Mouse (Mus musculus): ENCODE measurements at regions not wholly inside any gene's neighbourhood (a gene's known extent, or its start where the extent isn't known, plus 50 kb on each side); places are given as distances from the start of the nearest gene placed in this dataset.
A peak's percentile ranks its signal among the peaks of the same experiment; 100 is the strongest.

GRCm38 (mm10) chr2:50853538-50854244 is 295.2 kb downstream of the Rnd3 start:
- H3K36me3 ChIP-seq: no peaks in the 10 kb centered on the region
- H3K4me2 ChIP-seq (replicated peaks): no peak overlapping the region
- no peaks in the 10 kb centered on the region for H3K9me3 ChIP-seq
- WGBS: 79% methylated on average over 8 of the region's 8 CpGs
- H3K27ac ChIP-seq: no peak overlapping the region
- no peak for ATAC-seq
- no peak overlapping the region for H3K9ac ChIP-seq (replicated peaks)
- H3K4me3 ChIP-seq (replicated peaks): no peak overlapping the region
- H3K27me3 ChIP-seq: no peaks in the 10 kb centered on the region
- H3K4me1 ChIP-seq (replicated peaks): peaks cover 9% of the 10 kb centered on the region; the same call in 1 of the 2 replicates

GRCm38 (mm10) chr2:50852413-50852919 is 296.4 kb downstream of the Rnd3 start:
- no peak overlapping the region for H3K4me2 ChIP-seq (replicated peaks)
- 0 out of 2 replicates have a peak, but pooled peaks have one; percentile 37 for ATAC-seq
- no peaks in the 10 kb centered on the region for H3K36me3 ChIP-seq
- no peak overlapping the region for H3K9ac ChIP-seq (replicated peaks)
- H3K4me1 ChIP-seq (replicated peaks): peaks cover 9% of the 10 kb centered on the region; the same call in 1 of the 2 replicates
- H3K27ac ChIP-seq: no peak overlapping the region
- no peaks in the 10 kb centered on the region for H3K27me3 ChIP-seq
- no peak overlapping the region for H3K4me3 ChIP-seq (replicated peaks)
- H3K9me3 ChIP-seq: no peaks in the 10 kb centered on the region
- 73% methylated on average over 2 of the region's 2 CpGs for WGBS

- no peak for ATAC-seq
- peaks cover 9% of the 10 kb centered on the region; the same call in 1 of the 2 replicates for H3K4me1 ChIP-seq (replicated peaks)
- no peak overlapping the region for H3K9ac ChIP-seq (replicated peaks)
- 91% methylated on average over 3 of the region's 3 CpGs for WGBS
- H3K36me3 ChIP-seq: no peaks in the 10 kb centered on the region
- H3K9me3 ChIP-seq: no peaks in the 10 kb centered on the region
- H3K27me3 ChIP-seq: no peaks in the 10 kb centered on the region
- H3K4me3 ChIP-seq (replicated peaks): no peak overlapping the region
- H3K27ac ChIP-seq: no peak overlapping the region
- no peak overlapping the region for H3K4me2 ChIP-seq (replicated peaks)
These were observed 298.8 kb downstream of the Rnd3 start for GRCm38 (mm10) chr2:50850071-50850470.

GRCm38 (mm10) chr2:50841881-50842280 is 307.0 kb downstream of the Rnd3 start:
- Histone ChIP-seq H3K4me2 (replicated peaks) (no peak overlapping the region), H3K4me1 (replicated peaks) (no peaks in the 10 kb centered on the region), H3K27ac (no peak overlapping the region), H3K27me3 (no peaks in the 10 kb centered on the region), H3K36me3 (no peaks in the 10 kb centered on the region), H3K9ac (replicated peaks) (no peak overlapping the region), H3K4me3 (replicated peaks) (no peak overlapping the region), H3K9me3 (no peaks in the 10 kb centered on the region)
- 90% methylated on average over 2 of the region's 2 CpGs for WGBS
- no peak for ATAC-seq

DNA sequence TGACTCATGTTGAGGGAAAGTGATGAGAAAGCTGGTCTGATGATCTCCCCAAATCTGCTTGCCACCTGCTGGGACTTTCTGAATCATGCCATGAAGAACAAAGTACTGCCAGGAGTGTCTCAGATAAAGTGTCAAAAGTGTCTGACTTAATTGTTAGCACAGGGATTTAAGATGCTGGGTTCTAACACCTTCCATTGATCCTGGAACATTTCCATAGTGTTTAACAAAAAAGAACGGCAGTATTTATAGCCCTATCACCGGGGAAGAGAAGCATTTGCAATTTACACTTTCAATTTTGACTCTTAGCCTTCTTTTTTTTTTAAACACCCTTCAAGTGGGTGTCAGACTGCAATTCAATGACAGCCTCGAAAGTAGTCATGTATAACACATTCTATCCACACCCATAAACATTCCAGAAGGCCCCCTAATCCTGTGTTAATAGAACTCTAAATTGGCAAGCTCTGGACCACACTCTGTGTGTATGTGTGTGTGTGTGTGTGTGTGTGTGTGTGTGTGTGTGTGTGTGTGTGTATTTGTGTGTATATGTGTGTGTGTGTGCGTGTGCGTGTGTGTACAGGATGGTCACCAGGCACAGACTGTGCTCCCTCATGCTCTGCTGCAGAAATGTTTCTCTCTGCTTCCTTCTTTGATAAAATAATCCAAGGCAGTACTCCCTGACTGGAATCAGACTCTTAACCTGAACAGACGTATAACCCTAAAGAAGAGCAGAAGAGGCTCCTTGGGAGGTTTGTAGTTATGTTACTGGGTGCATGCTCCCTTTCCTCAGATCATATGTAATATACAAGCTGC is 313.2 kb downstream of the Rnd3 start:
- Histone ChIP-seq H3K9ac (replicated peaks) (no peak overlapping the region), H3K4me2 (replicated peaks) (no peak overlapping the region), H3K4me1 (replicated peaks) (peaks cover 6% of the 10 kb centered on the region; the same call in 1 of the 2 replicates), H3K4me3 (replicated peaks) (no peak overlapping the region), H3K27me3 (no peaks in the 10 kb centered on the region), H3K27ac (no peak overlapping the region), H3K36me3 (no peaks in the 10 kb centered on the region), H3K9me3 (no peaks in the 10 kb centered on the region)
- no peak for ATAC-seq
- WGBS: 60% methylated on average over 6 of the region's 6 CpGs

DNA sequence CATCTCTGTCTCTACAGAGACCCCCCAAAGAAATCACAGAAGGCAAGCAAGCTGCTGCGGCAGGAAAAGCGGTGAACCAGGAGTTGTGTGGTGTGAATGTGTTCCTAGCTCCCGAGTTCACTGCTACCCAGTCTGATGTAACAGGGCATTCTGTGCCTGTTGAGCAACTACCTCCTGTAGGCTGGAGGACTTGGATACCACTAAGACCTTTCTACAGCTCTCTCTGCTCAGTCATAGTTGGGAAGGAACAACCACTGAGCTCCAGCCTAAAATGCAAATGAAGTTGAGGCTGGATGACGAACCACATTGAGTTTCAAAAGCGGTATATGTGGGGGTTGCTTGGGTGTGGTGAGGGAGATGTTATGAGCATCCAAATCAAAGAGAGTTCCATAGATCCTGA is 315.1 kb downstream of the Rnd3 start:
- WGBS: 93% methylated on average over 5 of the region's 5 CpGs
- Histone ChIP-seq H3K4me1 (replicated peaks) (peaks cover 7% of the 10 kb centered on the region), H3K27ac (no peak overlapping the region), H3K4me2 (replicated peaks) (no peak overlapping the region), H3K9me3 (no peaks in the 10 kb centered on the region), H3K4me3 (replicated peaks) (no peak overlapping the region), H3K27me3 (no peaks in the 10 kb centered on the region), H3K36me3 (no peaks in the 10 kb centered on the region), H3K9ac (replicated peaks) (no peak overlapping the region)
- ATAC-seq: no peak

DNA sequence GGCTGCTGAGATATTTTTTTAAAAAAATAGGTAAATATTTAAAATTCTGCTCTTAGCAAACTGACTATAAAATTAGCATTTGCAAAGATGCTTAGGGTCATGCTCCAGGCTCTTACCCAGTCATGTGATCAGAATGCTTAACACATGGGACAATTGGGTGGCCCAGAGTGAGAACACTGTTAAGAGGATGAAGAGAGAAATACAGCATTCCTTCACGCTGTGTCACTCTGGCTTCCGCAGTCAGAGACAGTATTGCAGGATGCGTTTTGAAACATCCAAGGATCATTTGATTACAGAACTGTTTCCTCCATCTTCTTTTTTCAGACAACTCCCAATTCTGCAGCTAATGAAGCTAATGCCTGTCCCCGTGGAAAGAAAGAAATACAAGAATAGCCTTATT is 316.4 kb downstream of the Rnd3 start:
- no peaks in the 10 kb centered on the region for H3K27me3 ChIP-seq
- WGBS: 30% methylated on average over 4 of the region's 4 CpGs
- no peaks in the 10 kb centered on the region for H3K9me3 ChIP-seq
- ATAC-seq: no peak
- H3K36me3 ChIP-seq: no peaks in the 10 kb centered on the region
- H3K4me2 ChIP-seq (replicated peaks): no peak overlapping the region
- peaks cover 10% of the 10 kb centered on the region for H3K4me1 ChIP-seq (replicated peaks)
- no peak overlapping the region for H3K4me3 ChIP-seq (replicated peaks)
- no peak overlapping the region for H3K27ac ChIP-seq
- H3K9ac ChIP-seq (replicated peaks): no peak overlapping the region

DNA sequence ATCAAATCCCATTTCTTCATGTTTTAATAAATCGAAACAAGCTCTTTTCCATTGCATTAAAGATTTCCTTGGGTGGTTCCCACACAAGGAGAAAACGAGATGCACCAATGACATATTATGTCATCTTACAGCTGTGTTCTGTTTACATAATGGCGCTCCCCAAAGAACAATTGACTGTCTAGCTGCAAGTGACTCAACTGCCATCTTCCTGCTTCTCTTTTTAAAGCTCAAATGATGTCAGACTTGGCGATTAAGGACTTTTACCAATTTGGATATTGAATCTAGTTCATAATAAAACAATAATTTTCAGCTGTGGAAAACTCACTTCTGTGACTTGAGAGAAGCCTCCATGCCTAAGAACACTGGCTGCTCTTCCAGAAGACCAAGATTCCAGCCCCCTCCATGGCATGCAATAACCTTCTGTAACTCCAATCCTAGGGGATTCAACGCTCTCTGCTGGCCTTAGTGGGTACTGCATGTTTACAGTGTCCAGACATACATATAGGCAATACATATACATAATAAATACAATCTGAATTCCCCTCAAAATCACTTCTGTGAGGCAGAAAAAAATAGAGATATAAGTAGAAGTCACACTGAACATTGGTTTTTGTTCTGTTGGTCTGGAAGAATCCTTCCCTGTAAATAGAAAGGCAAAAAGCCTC is 318.7 kb downstream of the Rnd3 start:
- no peaks in the 10 kb centered on the region for H3K27me3 ChIP-seq
- no peak overlapping the region for H3K4me2 ChIP-seq (replicated peaks)
- H3K9me3 ChIP-seq: no peaks in the 10 kb centered on the region
- H3K36me3 ChIP-seq: no peaks in the 10 kb centered on the region
- no peak overlapping the region for H3K9ac ChIP-seq (replicated peaks)
- H3K4me3 ChIP-seq (replicated peaks): no peak overlapping the region
- H3K27ac ChIP-seq: no peak overlapping the region
- peaks cover 10% of the 10 kb centered on the region for H3K4me1 ChIP-seq (replicated peaks)
- ATAC-seq: no peak
- WGBS: 75% methylated on average over 5 of the region's 5 CpGs

GRCm38 (mm10) chr2:50827097-50827496 is 321.8 kb downstream of the Rnd3 start:
- Histone ChIP-seq H3K4me1 (replicated peaks) (peaks cover 4% of the 10 kb centered on the region; the same call in 1 of the 2 replicates), H3K4me2 (replicated peaks) (no peak overlapping the region), H3K9ac (replicated peaks) (no peak overlapping the region), H3K27me3 (no peaks in the 10 kb centered on the region), H3K4me3 (replicated peaks) (no peak overlapping the region), H3K27ac (no peak overlapping the region), H3K9me3 (no peaks in the 10 kb centered on the region), H3K36me3 (no peaks in the 10 kb centered on the region)
- 79% methylated on average over 5 of the region's 5 CpGs for WGBS
- ATAC-seq: no peak

DNA sequence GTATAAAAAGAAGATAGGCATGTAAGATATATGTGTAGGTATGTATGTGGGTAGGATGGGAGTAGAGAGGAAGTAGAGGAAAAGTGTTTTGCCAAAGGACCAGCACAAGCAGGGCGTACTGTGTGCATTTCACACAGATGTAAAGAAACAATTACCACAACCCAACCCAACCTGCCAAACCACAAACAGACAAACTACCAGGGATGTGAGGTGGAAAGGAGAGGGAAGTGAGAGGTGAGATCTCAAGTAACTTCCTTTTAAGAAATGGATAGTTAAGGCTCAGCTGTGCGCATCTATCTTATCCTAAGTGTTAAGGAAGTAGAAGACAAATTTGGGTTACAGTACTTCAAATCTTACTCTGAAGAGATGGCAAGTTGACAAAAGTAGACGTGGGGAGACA is 322.4 kb downstream of the Rnd3 start:
- Histone ChIP-seq H3K36me3 (no peaks in the 10 kb centered on the region), H3K4me1 (replicated peaks) (peaks cover 4% of the 10 kb centered on the region; the same call in 1 of the 2 replicates), H3K9me3 (no peaks in the 10 kb centered on the region), H3K4me2 (replicated peaks) (no peak overlapping the region), H3K9ac (replicated peaks) (no peak overlapping the region), H3K27me3 (no peaks in the 10 kb centered on the region), H3K4me3 (replicated peaks) (no peak overlapping the region), H3K27ac (no peak overlapping the region)
- WGBS: 91% methylated on average over 3 of the region's 3 CpGs
- no peak for ATAC-seq

- no peak overlapping the region for H3K9ac ChIP-seq (replicated peaks)
- H3K27ac ChIP-seq: no peak overlapping the region
- 84% methylated on average over 5 of the region's 5 CpGs for WGBS
- H3K9me3 ChIP-seq: no peaks in the 10 kb centered on the region
- H3K27me3 ChIP-seq: no peaks in the 10 kb centered on the region
- ATAC-seq: no peak
- H3K4me2 ChIP-seq (replicated peaks): no peak overlapping the region
- no peak overlapping the region for H3K4me3 ChIP-seq (replicated peaks)
- H3K36me3 ChIP-seq: no peaks in the 10 kb centered on the region
- H3K4me1 ChIP-seq (replicated peaks): peaks cover 4% of the 10 kb centered on the region; the same call in 1 of the 2 replicates
These were observed 323.3 kb downstream of the Rnd3 start for GRCm38 (mm10) chr2:50825626-50826025.

- H3K9me3 ChIP-seq: no peaks in the 10 kb centered on the region
- no peak overlapping the region for H3K27ac ChIP-seq
- 84% methylated on average over 3 of the region's 3 CpGs for WGBS
- ATAC-seq: no peak
- H3K36me3 ChIP-seq: no peaks in the 10 kb centered on the region
- no peak overlapping the region for H3K4me3 ChIP-seq (replicated peaks)
- peaks cover 4% of the 10 kb centered on the region; the same call in 1 of the 2 replicates for H3K4me1 ChIP-seq (replicated peaks)
- H3K27me3 ChIP-seq: no peaks in the 10 kb centered on the region
- no peak overlapping the region for H3K9ac ChIP-seq (replicated peaks)
- H3K4me2 ChIP-seq (replicated peaks): no peak overlapping the region
These were observed 324.1 kb downstream of the Rnd3 start for GRCm38 (mm10) chr2:50824782-50825181.

Measured in midbrain, embryonic 13.5 days (tissue).